Mouse (Mus musculus): Measurements from ENCODE around the gene Slc31a1. TPM values are rescaled to one million over a fixed set of nuclear protein-coding genes. Genes with fewer than 3 reads are reported as not detected.
A peak's percentile ranks its signal among the peaks of the same experiment; 100 is the strongest.

Slc31a1 gene
- polyA plus RNA-seq, 1 experiment from 2014 or later: 48.3 TPM

GRCm38 (mm10) chr4:62360805-62361455 is 403 bp downstream of the Slc31a1 start:
- ATAC-seq (replicated peaks; ENCODE audit: low FRiP score, low read depth): no peak; the same call in none of the 2 replicates
- Histone ChIP-seq H3K9me3 (replicated peaks; ENCODE audit: low read length) (no peaks in the 10 kb centered on the region), H3K36me3 (ENCODE audit: insufficient read depth, low read length) (no peaks in the 10 kb centered on the region), H3K4me3 (replicated peaks; ENCODE audit: low read depth, low read length) (peak overlapping the region; percentile 61), H3K4me2 (ENCODE audit: low read length) (peak overlapping the region; percentile 80), H3K4me1 (replicated peaks; ENCODE audit: insufficient read depth, low read length) (peaks cover 19% of the 10 kb centered on the region), H3K27ac (peak overlapping the region; percentile 83), H3K27me3 (ENCODE audit: insufficient read depth, low read length) (no peaks in the 10 kb centered on the region), H3K9ac (ENCODE audit: low read depth, low read length) (peak overlapping the region; percentile 83)
- WGBS: under 1% methylated on average over 20 of the region's 22 CpGs
- DNase-seq (ENCODE audit: low spot score): peak; percentile 26
- no peak for TF ChIP-seq CTCF (IDR thresholded peaks at IDR 0.05; ENCODE audit: low read depth)

GRCm38 (mm10) chr4:62361571-62361970 is 1.0 kb downstream of the Slc31a1 start:
- no peak for TF ChIP-seq CTCF (IDR thresholded peaks at IDR 0.05; ENCODE audit: low read depth)
- Histone ChIP-seq H3K9ac (ENCODE audit: low read depth, low read length) (peak overlapping the region; percentile 83), H3K4me2 (ENCODE audit: low read length) (peak overlapping the region; percentile 80), H3K4me3 (replicated peaks; ENCODE audit: low read depth, low read length) (peak overlapping the region; percentile 61), H3K36me3 (ENCODE audit: insufficient read depth, low read length) (no peaks in the 10 kb centered on the region), H3K27ac (no peak overlapping the region; the same call in 1 of the 2 replicates), H3K27me3 (ENCODE audit: insufficient read depth, low read length) (no peaks in the 10 kb centered on the region), H3K9me3 (replicated peaks; ENCODE audit: low read length) (no peaks in the 10 kb centered on the region), H3K4me1 (replicated peaks; ENCODE audit: insufficient read depth, low read length) (peaks cover 19% of the 10 kb centered on the region)
- no peak for DNase-seq (ENCODE audit: low spot score)
- WGBS: 44% methylated on average over 6 of the region's 6 CpGs
- ATAC-seq (replicated peaks; ENCODE audit: low FRiP score, low read depth): no peak

- Histone ChIP-seq H3K9ac (ENCODE audit: low read depth, low read length) (no peak overlapping the region), H3K36me3 (ENCODE audit: insufficient read depth, low read length) (no peaks in the 10 kb centered on the region), H3K9me3 (replicated peaks; ENCODE audit: low read length) (no peaks in the 10 kb centered on the region), H3K27ac (no peak overlapping the region), H3K4me1 (replicated peaks; ENCODE audit: insufficient read depth, low read length) (peaks cover 19% of the 10 kb centered on the region), H3K4me2 (ENCODE audit: low read length) (peak overlapping the region; percentile 80), H3K4me3 (replicated peaks; ENCODE audit: low read depth, low read length) (peak overlapping the region; percentile 61; the same call in 1 of the 2 replicates), H3K27me3 (ENCODE audit: insufficient read depth, low read length) (no peaks in the 10 kb centered on the region)
- no peak for TF ChIP-seq CTCF (IDR thresholded peaks at IDR 0.05; ENCODE audit: low read depth)
- ATAC-seq (replicated peaks; ENCODE audit: low FRiP score, low read depth) (no peak), DNase-seq (ENCODE audit: low spot score) (no peak)
- 90% methylated on average over 1 of the region's 1 CpGs for WGBS
Measured at GRCm38 (mm10) chr4:62361997-62362396, 1.5 kb downstream of the Slc31a1 start.

- no peak for DNase-seq (ENCODE audit: low spot score)
- Histone ChIP-seq H3K4me3 (replicated peaks; ENCODE audit: low read depth, low read length) (no peak overlapping the region), H3K9ac (ENCODE audit: low read depth, low read length) (no peak overlapping the region), H3K9me3 (replicated peaks; ENCODE audit: low read length) (no peaks in the 10 kb centered on the region), H3K4me1 (replicated peaks; ENCODE audit: insufficient read depth, low read length) (peaks cover 19% of the 10 kb centered on the region), H3K27ac (no peak overlapping the region), H3K4me2 (ENCODE audit: low read length) (no peak overlapping the region), H3K36me3 (ENCODE audit: insufficient read depth, low read length) (no peaks in the 10 kb centered on the region), H3K27me3 (ENCODE audit: insufficient read depth, low read length) (no peaks in the 10 kb centered on the region)
- no peak for ATAC-seq (replicated peaks; ENCODE audit: low FRiP score, low read depth)
- WGBS: 69% methylated on average over 2 of the region's 2 CpGs
- no peak for TF ChIP-seq CTCF (IDR thresholded peaks at IDR 0.05; ENCODE audit: low read depth)
Measured at GRCm38 (mm10) chr4:62362437-62362836, 1.9 kb downstream of the Slc31a1 start.

GRCm38 (mm10) chr4:62364299-62364698 is 3.8 kb downstream of the Slc31a1 start:
- no peak for TF ChIP-seq CTCF (IDR thresholded peaks at IDR 0.05; ENCODE audit: low read depth)
- ATAC-seq (replicated peaks; ENCODE audit: low FRiP score, low read depth): no peak
- Histone ChIP-seq H3K9me3 (replicated peaks; ENCODE audit: low read length) (no peaks in the 10 kb centered on the region), H3K36me3 (ENCODE audit: insufficient read depth, low read length) (no peaks in the 10 kb centered on the region), H3K4me3 (replicated peaks; ENCODE audit: low read depth, low read length) (no peak overlapping the region), H3K9ac (ENCODE audit: low read depth, low read length) (no peak overlapping the region), H3K27ac (no peak overlapping the region), H3K27me3 (ENCODE audit: insufficient read depth, low read length) (no peaks in the 10 kb centered on the region), H3K4me1 (replicated peaks; ENCODE audit: insufficient read depth, low read length) (peaks cover 12% of the 10 kb centered on the region), H3K4me2 (ENCODE audit: low read length) (no peak overlapping the region)
- WGBS: 82% methylated on average over 8 of the region's 8 CpGs
- no peak for DNase-seq (ENCODE audit: low spot score)

GRCm38 (mm10) chr4:62366291-62366690 is 5.8 kb downstream of the Slc31a1 start:
- DNase-seq (ENCODE audit: low spot score) (no peak), ATAC-seq (replicated peaks; ENCODE audit: low FRiP score, low read depth) (no peak)
- no peak overlapping the region for H3K4me3 ChIP-seq (replicated peaks; ENCODE audit: low read depth, low read length)
- H3K36me3 ChIP-seq (ENCODE audit: insufficient read depth, low read length): no peaks in the 10 kb centered on the region
- no peak for TF ChIP-seq CTCF (IDR thresholded peaks at IDR 0.05; ENCODE audit: low read depth)
- H3K4me1 ChIP-seq (replicated peaks; ENCODE audit: insufficient read depth, low read length): peaks cover 10% of the 10 kb centered on the region; the same call in 1 of the 2 replicates
- 67% methylated on average over 4 of the region's 4 CpGs for WGBS
- no peak overlapping the region for H3K4me2 ChIP-seq (ENCODE audit: low read length)
- H3K27me3 ChIP-seq (ENCODE audit: insufficient read depth, low read length): no peaks in the 10 kb centered on the region
- no peak overlapping the region for H3K9ac ChIP-seq (ENCODE audit: low read depth, low read length)
- no peaks in the 10 kb centered on the region for H3K9me3 ChIP-seq (replicated peaks; ENCODE audit: low read length)
- no peak overlapping the region for H3K27ac ChIP-seq

Data from kidney, postnatal 0 days (tissue).